Mouse (Mus musculus) liver, adult 2 months (tissue): ENCODE measurements at regions not wholly inside any gene's neighbourhood (a gene's known extent, or its start where the extent isn't known, plus 50 kb on each side); places are given as distances from the start of the nearest gene placed in this dataset.

Source experiments
- DNase-seq: peaks from one replicate; pipeline ENCODE4 v3.0.0-alpha.2; 2011; ENCODE audit warnings: low read depth, low spot score; ENCODE audit errors: extremely low read depth
- H3K27ac ChIP-seq: fragments of 200-500 bp; replicated peaks from 2 replicates; pipeline ENCODE4 v1.5.1; 2012; ENCODE audit warnings: low read depth, mild to moderate bottlenecking, control low read depth, inconsistent platforms, low read length; ENCODE audit not compliant: insufficient read depth
- H3K27me3 ChIP-seq: fragments of 200-500 bp; 2 replicates; pipeline ENCODE4 v1.6.1; 2012; ENCODE audit warnings: mild to moderate bottlenecking, moderate library complexity, low read length, inconsistent platforms; ENCODE audit not compliant: control insufficient read depth, insufficient read depth
- H3K36me3 ChIP-seq: fragments of 200-500 bp; 2 replicates; pipeline ENCODE4 v1.6.1; 2012; ENCODE audit warnings: low read length, inconsistent platforms; ENCODE audit not compliant: control insufficient read depth, insufficient read depth
- H3K4me1 ChIP-seq: fragments of 200-500 bp; 2 replicates; pipeline ENCODE4 v1.6.1; 2011; ENCODE audit warnings: low read length; ENCODE audit not compliant: control insufficient read depth, insufficient read depth
- H3K4me3 ChIP-seq: fragments of 200-500 bp; 2 replicates; pipeline ENCODE4 v1.5.1; 2011; ENCODE audit warnings: low read depth, mild to moderate bottlenecking, control low read depth, low read length, moderate library complexity; ENCODE audit not compliant: insufficient read depth
- H3K79me2 ChIP-seq: fragments of 200-500 bp; 2 replicates; pipeline ENCODE4 v1.6.1; 2012; ENCODE audit warnings: inconsistent platforms, mild to moderate bottlenecking, low read length, moderate library complexity; ENCODE audit not compliant: control insufficient read depth, insufficient read depth
- H3K9ac ChIP-seq: fragments of 200-500 bp; 2 replicates; pipeline ENCODE4 v1.6.1; 2012; ENCODE audit warnings: low read depth, mild to moderate bottlenecking, control low read depth, inconsistent platforms, low read length
- CTCF ChIP-seq: fragments of 200-500 bp; IDR thresholded peaks from 2 replicates; pipeline ENCODE4 v1.5.1; 2011; ENCODE audit warnings: low read depth, low read length, control low read depth
- POLR2A ChIP-seq: fragments of 200-500 bp; IDR thresholded peaks from 2 replicates; pipeline ENCODE4 v1.6.1; 2011; ENCODE audit warnings: low read length, control low read depth; ENCODE audit not compliant: insufficient read depth; ENCODE audit errors: extremely low read depth
- WGBS: fragments of 180-500 bp; shearing (Covaris S2); methylation state at CpG from one replicate; pipeline ENCODE4 v1.1.7; 2018; 5-methylcytosine and 5-hydroxymethylcytosine counted together

DNA sequence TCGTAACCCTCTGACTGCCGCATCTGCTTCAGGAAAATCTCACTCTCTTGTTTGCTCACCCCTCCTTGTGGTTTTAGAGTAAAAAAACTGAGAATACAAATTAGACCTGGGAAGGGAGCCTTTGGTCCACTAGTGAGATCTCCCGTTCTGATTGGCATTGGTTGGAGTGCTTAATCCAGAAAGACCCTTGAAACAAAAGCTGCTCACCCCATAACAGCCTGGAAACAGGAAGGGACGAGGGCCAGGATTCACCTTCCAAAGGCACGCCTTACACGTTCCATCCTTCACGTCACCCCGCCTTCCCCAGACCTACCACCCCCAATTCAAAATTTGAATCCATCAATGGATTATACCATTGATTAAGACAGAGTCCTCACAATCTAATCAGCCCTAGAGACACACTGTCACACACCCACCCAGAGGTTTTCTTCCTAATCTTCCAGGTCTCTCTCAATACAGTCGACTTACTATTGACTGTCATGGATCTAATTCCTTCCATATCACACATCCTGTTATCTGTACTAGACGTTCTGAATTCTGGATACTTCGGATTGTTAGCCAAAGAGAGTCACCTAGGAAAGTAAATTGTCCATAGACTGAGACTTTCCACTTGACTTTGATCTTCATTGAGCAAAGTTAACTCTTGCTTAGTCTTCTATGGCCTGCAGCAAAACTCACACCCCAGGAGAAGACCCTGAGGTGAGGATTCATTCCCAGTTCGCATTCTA, 94.1 kb upstream of the Cpm start:
- 81% methylated on average over 12 of the region's 12 CpGs for WGBS
- H3K79me2 ChIP-seq, result no peaks in the 10 kb centered on the region
- H3K27ac ChIP-seq, result no peak overlapping the region
- no peaks in the 10 kb centered on the region for H3K27me3 ChIP-seq
- H3K9ac ChIP-seq, result no peak overlapping the region
- TF ChIP-seq CTCF, result no peak
- no peak for TF ChIP-seq POLR2A
- H3K4me3 ChIP-seq, result no peak overlapping the region
- no peak for DNase-seq
- H3K4me1 ChIP-seq, result no peaks in the 10 kb centered on the region
- no peaks in the 10 kb centered on the region for H3K36me3 ChIP-seq

DNA sequence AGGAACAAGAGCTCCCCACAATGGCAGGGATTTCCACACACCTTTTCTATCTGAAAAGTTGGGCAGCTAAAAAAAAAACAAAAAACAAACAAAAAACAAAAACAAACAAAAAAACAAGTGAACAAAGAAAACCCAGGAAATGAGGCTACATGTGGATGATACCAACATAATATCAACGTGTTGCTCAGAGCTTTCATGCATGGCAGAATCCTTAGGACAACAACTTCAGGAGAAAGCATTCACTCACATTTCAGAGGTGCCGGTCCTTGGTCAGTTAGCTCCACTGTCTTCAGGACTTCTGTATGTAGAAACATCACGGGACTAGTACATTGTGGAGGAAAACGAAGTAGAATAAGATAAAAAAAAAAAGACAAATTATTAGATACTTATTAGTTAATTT, 94.8 kb upstream of the Cpm start:
- H3K27me3 ChIP-seq, result no peaks in the 10 kb centered on the region
- WGBS, result 87% methylated on average over 4 of the region's 4 CpGs
- H3K36me3 ChIP-seq, result no peaks in the 10 kb centered on the region
- TF ChIP-seq POLR2A, result no peak
- no peak for TF ChIP-seq CTCF
- H3K27ac ChIP-seq, result no peak overlapping the region
- H3K4me3 ChIP-seq, result no peak overlapping the region
- no peaks in the 10 kb centered on the region for H3K4me1 ChIP-seq
- H3K9ac ChIP-seq, result no peak overlapping the region
- no peaks in the 10 kb centered on the region for H3K79me2 ChIP-seq
- no peak for DNase-seq

DNA sequence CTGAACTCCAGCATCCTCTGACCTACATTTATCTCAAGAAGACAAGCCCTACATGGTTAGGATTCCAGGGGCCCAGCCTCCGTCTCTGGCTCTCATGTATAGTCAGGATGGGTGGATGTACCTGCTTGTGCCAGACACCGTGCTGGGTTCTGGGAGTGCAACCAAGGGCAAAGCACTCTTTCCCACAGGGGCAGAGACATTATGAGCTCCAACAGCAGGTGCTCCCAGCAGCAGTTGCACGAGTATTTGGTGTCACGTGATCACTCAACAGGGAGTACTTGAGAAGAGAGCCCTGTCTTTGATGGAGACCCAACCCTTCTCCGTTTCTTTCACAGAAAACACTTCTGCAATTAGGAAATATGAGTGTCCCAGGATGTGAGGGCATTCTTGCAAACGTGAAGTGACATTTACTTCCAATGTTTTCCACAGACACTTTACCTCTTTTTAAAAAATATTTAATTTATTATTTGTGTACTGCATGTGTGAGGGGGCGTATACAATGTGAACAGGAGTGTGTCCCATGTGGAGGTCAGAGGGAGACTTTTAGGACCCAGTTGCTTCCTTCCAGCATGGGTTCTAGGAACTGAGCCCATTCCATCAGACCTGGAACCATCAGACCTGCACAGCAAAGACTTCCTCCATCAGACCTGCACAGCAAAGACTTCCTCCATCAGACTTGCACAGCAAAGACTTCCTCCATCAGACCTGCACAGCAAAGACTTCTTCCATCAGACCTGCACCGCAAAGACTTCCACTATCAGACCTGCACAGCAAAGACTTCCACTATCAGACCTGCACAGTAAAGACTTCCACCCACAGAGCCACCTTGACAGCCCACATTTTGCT, 95.5 kb upstream of the Cpm start:
- TF ChIP-seq POLR2A, result no peak
- no peak for TF ChIP-seq CTCF
- no peaks in the 10 kb centered on the region for H3K27me3 ChIP-seq
- no peaks in the 10 kb centered on the region for H3K79me2 ChIP-seq
- H3K9ac ChIP-seq, result no peak overlapping the region
- no peak overlapping the region for H3K4me3 ChIP-seq
- WGBS, result 94% methylated on average over 8 of the region's 8 CpGs
- no peak for DNase-seq
- no peaks in the 10 kb centered on the region for H3K4me1 ChIP-seq
- no peaks in the 10 kb centered on the region for H3K36me3 ChIP-seq
- no peak overlapping the region for H3K27ac ChIP-seq

DNA sequence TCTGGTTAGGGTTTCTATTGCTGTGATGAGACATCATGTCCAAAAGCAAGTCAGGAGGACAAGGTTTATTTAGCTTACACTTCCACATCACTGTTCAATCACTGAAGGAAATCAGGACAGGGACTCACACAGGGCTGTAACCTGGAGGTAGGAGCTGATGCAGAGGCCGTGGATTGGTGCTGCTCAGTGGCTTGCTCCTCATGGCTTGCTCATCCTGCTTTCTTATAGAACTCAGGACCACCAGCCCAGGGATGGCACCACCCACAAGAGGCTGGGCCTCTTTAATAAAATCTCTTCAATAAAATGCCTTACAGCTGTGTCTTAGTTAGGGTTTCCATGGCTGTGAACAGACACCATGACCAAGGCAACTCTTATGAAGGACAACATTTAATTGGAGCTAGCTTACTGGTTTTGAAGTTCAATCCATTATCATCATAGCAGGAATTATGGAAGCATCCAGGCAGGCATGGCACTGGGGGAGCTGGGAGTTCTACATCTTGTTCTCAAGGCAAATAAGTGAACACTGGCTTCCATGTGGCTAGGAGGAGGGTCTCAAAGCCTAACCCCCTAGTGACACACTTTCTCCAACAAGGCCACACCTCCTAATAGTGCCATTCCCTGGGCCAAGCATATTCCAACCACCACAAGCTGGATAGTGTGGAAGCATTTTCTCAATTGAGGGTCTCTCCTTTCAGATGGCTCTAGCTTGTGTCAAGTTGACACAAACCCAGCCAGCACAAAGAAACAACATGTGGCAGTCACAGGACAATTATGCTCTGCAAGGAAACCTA, 96.4 kb upstream of the Cpm start:
- Histone ChIP-seq H3K36me3 (no peaks in the 10 kb centered on the region), H3K27ac (no peak overlapping the region), H3K4me1 (no peaks in the 10 kb centered on the region), H3K27me3 (no peaks in the 10 kb centered on the region), H3K79me2 (no peaks in the 10 kb centered on the region), H3K4me3 (no peak overlapping the region), H3K9ac (no peak overlapping the region)
- 100% methylated on average over 1 of the region's 1 CpGs for WGBS
- DNase-seq, result no peak
- no peak for TF ChIP-seq CTCF
- TF ChIP-seq POLR2A, result no peak

DNA sequence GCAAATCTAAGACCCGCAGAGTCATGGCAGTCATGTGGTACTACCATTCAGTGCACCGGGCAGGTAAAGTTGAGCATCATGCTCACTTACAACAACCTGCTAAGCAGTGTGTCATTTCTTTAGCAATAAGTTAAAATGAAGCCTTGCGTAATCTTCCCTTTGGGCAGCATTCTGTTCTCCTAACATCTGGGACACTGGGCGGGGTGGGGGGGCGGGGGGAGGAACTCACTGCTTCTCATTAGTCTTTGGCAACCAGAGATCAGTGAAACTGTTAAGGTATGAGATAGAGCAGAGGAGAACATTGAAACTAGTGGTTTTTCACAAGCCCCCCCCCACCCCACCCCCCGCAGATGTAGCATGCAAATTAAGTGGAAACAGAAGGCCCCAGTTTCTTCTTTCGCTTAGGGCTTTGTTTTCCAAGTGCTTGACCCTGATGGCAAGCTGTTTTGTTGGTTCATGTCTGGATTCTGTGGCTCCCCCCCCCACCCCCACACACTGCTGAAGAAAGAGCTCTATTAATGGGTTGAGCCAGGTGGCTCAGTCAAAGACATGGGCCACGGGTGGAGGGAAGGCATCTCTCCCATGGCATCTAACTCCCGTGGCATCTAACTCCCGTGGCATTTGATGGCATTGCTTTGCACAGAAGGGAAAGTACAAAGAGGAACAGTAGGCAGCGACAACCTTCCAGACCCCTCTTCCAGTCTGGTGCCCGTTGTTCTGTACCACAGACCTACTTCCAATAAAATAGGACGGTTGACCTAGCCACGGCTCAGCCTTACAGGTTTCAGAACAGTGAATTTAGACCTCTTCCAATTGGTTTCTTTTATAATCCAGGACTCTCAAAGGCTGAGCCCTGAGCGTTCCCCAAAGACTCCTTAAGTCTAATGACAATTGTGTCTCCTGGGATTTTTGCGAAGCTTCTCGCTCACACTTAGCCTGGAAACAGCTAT, 97.2 kb upstream of the Cpm start:
- TF ChIP-seq POLR2A, result no peak
- TF ChIP-seq CTCF, result no peak
- peak; percentile 14 for DNase-seq
- WGBS, result 89% methylated on average over 17 of the region's 17 CpGs
- Histone ChIP-seq H3K4me1 (no peaks in the 10 kb centered on the region), H3K27ac (no peak overlapping the region), H3K36me3 (no peaks in the 10 kb centered on the region), H3K9ac (no peak overlapping the region), H3K4me3 (no peak overlapping the region), H3K27me3 (no peaks in the 10 kb centered on the region), H3K79me2 (no peaks in the 10 kb centered on the region)
